Mouse (Mus musculus) adrenal gland, adult 10 weeks (tissue): ENCODE measurements around the gene Lmna. TPM values are rescaled to one million over a fixed set of nuclear protein-coding genes. Genes with fewer than 3 reads are reported as not detected.

Experiments used
- polyA plus RNA-seq: library from polyadenylated mRNA; stranded (reverse); fragments of 350-450 nt; fragmentation: Illumina TruSeq; extraction: RNeasy Lipid Tissue Mini Kit (QIAGEN cat#74804); gene quantifications from one replicate; pipeline ENCODE4 v1.2.3, GENCODE M21; 2014; ENCODE audit warnings: low read depth, low replicate concordance

The Lmna gene
- 4.2 TPM for polyA plus RNA-seq

DNA sequence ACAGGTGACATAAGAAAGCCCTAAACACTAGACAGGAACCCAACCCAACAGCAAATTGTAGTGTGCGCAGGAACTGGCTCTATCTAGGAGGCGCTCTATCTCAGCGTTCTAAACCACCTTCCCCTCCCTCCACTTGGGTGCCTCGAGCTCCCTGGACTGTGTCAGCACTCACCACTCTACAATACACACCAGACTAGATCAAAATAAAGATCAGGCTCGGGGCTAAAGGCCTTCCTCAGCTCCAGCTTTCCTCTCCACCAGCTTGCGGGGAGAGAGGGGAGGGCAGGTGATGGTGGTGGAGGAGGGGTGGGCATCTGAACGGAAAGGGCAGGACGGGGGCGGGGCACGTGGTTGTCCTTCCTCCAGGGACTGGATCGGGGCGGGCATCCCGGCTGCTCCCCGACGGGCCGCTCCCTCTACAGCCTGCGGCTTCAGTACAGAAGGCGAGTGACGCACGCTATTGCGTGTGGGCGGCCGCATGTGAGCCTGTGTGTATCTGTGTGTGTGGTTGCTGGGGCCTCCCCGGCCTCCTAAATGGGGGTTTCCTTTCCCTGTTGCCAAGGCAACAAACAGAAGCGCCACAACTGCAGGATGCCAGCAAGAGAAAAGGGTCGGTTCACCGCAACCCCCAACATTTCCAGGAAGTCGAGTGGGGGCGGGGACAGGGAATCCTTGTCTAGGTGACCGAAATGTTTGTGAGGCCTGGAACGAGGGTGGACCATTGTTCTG lies at the start of gene Lmna:
Gene Lmna (minus strand): TSS at position 265 of the 729 bp plus-strand sequence.

DNA sequence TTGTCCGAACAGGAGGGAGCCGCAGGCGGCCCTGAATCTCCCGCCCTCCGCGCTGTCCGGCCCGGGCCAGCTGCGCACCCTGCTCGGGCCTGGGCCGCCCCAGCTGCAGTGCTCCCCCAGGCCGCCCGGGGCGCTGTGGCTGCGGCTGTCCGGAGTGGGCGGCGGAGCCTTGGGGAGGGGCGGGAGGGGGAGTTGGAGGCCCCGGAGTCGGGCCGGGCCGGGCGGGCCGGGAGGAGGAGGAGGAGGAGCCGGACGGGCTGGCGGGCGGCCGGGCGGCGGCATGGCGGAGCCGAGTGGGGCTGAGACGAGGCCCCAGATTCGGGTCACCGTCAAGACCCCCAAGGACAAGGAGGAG lies 43.7 kb upstream of the Lmna start, which contains the start of gene Ubqln4:
Gene Ubqln4 (plus strand): TSS at position 234 of the 355 bp plus-strand sequence.

DNA sequence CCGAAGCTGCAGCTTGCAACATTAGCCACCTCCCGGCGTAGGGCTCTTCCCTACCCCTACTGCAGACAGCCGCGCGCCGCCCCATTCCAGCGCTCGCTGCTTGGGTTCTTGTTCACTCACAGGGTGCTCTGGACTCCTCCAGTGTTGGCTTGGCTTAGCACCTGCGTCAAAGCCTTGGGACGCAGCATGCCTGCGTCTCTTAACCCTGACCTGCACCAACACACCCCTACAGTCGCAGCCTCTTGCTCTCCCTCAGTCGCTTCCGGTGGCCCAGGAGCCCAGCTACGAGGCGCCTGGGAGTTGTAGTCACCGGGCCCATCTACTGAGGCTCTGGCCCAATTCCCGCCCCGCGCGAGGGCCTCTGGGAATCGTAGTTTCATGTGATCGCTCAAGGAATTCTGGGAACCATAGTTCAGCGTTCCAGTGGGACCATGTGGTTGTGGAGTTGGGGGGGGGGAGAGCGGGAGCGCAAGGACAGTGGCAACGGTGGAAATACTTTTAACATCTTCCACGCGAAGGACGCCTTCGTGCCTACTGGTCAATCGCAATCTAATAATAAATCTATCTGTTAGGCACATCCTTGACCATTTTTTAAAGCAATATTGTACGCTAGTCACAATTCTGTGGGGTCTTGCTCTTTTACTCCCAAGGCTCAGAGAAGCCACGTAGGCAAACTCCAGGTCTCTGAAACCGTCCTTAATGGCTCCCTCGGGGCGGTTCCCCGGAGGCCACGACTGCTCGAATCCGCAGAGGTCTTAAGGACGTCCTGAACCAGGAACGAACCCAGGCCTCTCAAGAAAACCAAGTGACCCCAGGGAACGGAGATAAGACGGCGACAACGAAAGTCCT lies 43.1 kb upstream of the Lmna start, which contains the start of gene Lamtor2:
Gene Lamtor2 (minus strand): TSS at position 399 of the 849 bp plus-strand sequence.

DNA sequence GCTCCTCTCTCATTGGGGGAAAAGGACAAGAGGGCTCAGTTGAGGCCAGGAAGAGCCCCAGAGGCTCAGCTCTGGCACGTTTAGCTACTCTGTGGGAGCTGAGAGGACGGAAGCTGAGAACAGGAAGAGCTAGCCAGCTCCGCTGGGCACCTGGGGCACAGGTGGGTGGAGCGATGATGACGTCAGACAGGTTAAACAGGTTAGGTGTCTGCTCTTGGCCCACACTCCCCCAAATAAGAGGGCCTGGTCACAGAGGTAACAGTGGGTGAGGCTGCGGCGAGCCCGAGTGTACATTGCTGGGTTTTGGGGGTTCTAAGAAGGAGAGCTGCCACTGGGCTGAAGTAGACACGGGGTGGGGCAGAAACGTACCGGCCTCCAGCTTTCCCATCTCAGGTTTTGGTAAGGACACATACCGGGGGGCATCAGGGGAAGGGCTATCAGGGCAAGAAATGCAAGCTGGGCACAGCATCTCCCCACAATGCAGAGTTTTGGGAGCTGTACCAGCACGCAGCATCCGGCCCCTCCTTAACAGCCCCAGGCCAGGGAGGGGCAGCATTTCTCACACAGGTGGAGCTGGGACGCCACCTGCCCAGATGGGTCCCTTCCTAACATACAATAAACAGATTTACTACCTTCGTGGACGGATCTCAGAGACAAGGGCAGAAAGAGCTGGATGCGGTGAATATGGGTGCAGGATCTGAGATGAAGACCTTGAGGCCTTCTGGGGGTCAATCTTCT lies 38.6 kb upstream of the Lmna start, which contains the start of gene Rab25:
Gene Rab25 (minus strand): TSS at position 121 of the 738 bp plus-strand sequence.

DNA sequence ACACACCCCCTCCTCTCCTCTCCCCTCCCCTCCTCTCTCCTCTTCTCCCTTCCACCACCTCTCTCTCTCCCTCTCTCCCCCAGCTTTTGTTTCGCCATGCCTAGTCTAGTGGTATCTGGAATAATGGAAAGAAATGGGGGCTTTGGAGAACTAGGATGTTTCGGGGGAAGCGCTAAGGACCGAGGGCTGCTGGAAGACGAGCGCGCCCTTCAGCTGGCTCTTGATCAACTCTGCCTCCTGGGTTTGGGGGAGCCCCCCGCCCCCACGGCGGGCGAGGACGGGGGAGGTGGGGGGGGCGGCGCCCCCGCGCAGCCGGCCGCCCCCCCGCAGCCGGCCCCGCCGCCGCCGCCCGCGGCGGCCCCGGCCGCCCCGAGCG lies 22.5 kb upstream of the Lmna start, which contains the start of gene Mex3a:
Gene Mex3a (plus strand): TSS at position 97 of the 376 bp plus-strand sequence.

DNA sequence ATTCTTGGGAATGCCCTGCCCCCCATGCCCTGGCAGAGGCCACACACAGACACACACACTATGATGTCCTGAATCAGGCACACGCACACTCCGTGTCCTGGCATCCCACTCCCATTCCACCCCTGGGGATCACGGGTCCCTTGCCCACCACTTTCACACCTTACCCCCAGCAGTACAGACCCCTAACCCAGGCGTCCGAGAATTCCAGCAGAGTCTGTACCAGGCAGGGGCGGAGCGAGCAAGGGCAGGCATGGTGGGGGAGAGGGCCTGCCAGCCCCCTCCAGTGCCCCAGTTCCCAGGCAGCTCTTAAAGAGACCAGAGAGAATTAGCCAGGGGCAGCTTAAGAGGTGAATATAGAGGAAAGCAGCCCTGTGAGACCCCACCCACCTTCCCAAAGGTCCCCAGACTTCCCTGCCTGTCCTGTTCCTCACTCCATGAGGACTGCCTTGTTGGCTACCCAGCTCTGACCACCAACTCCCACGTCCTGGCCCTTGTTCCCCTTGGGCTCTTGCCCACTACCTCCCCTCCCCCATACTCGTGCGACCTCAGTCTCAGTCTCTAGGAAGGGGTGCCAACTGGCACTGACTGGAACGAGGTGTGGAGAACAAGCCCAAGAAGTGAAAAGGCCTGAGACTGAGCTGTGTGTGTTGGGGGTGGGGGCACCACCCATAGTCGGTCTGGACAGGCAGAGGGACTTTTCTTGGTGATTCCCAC lies 48.6 kb downstream of the Lmna start, which contains the start of gene Sema4a:
Gene Sema4a (minus strand): TSS at position 200 of the 714 bp plus-strand sequence.

Other genes with a start within 250 kb of the Lmna start
- not detected for gene Gm38392, start 222.7 kb downstream of the Lmna start, polyA plus RNA-seq
- gene Tsacc, start 213.0 kb downstream of the Lmna start, polyA plus RNA-seq = 3.9 TPM
- gene Cct3, start 212.8 kb downstream of the Lmna start, polyA plus RNA-seq = 157 TPM
- gene Glmp, start 184.9 kb downstream of the Lmna start, polyA plus RNA-seq = 2.6 TPM
- 0.29 TPM for gene Tmem79, start 173.8 kb downstream of the Lmna start, polyA plus RNA-seq
- gene Smg5, start 173.7 kb downstream of the Lmna start, polyA plus RNA-seq = 21.1 TPM
- gene Paqr6, start 145.4 kb downstream of the Lmna start, polyA plus RNA-seq = not detected
- not detected for gene Bglap3, start 137.2 kb downstream of the Lmna start, polyA plus RNA-seq
- gene Bglap2, start 131.3 kb downstream of the Lmna start, polyA plus RNA-seq = not detected
- not detected for gene Bglap, start 125.5 kb downstream of the Lmna start, polyA plus RNA-seq
- 3.0 TPM for gene Pmf1, start 99.6 kb downstream of the Lmna start, polyA plus RNA-seq
- 21.4 TPM for gene Slc25a44, start 84.8 kb downstream of the Lmna start, polyA plus RNA-seq
- gene Sema4a, start 48.8 kb downstream of the Lmna start, polyA plus RNA-seq = 2.4 TPM
- gene Mex3a, start 22.4 kb upstream of the Lmna start, polyA plus RNA-seq = 2.4 TPM
- not detected for gene Rab25, start 38.3 kb upstream of the Lmna start, polyA plus RNA-seq
- 5.0 TPM for gene Lamtor2, start 43.1 kb upstream of the Lmna start, polyA plus RNA-seq
- gene Ubqln4, start 43.8 kb upstream of the Lmna start, polyA plus RNA-seq = 22.3 TPM
- 33.1 TPM for gene Ssr2, start 65.9 kb upstream of the Lmna start, polyA plus RNA-seq
- gene Arhgef2, start 96.0 kb upstream of the Lmna start, polyA plus RNA-seq = 5.5 TPM
- not detected for gene Rxfp4, start 143.2 kb upstream of the Lmna start, polyA plus RNA-seq
- 63.7 TPM for gene Khdc4, start 175.8 kb upstream of the Lmna start, polyA plus RNA-seq
- gene Rit1, start 206.9 kb upstream of the Lmna start, polyA plus RNA-seq = 15.3 TPM